Mouse (Mus musculus): Measurements from ENCODE around the gene Tbx3.

GRCm38 (mm10) chr5:119668191-119668912 is 2.1 kb upstream of the Tbx3 start:
- TF ChIP-seq CTCF (IDR thresholded peaks at IDR 0.05; ENCODE audit: low read depth) (no peak), EP300 (IDR thresholded peaks at IDR 0.05; ENCODE audit: low read depth) (no peak)

Data from liver, embryonic 14.5 days (tissue).